Mouse (Mus musculus) c-Kit-positive CD71-negative TER-119-negative erythroid progenitor cells, embryonic 14.5 days (primary cell): ENCODE measurements around the gene Rnd2.
"Not testable (repeated sequence)": the region's sequence is repeated elsewhere in the genome, so short reads cannot be mapped to it uniquely, and the experiment has no call there.

Experiments used
- DNase-seq: peaks from one replicate; pipeline ENCODE4 v3.0.0-alpha.2; 2013; ENCODE audit warnings: low read depth

Rnd2 gene

DNA sequence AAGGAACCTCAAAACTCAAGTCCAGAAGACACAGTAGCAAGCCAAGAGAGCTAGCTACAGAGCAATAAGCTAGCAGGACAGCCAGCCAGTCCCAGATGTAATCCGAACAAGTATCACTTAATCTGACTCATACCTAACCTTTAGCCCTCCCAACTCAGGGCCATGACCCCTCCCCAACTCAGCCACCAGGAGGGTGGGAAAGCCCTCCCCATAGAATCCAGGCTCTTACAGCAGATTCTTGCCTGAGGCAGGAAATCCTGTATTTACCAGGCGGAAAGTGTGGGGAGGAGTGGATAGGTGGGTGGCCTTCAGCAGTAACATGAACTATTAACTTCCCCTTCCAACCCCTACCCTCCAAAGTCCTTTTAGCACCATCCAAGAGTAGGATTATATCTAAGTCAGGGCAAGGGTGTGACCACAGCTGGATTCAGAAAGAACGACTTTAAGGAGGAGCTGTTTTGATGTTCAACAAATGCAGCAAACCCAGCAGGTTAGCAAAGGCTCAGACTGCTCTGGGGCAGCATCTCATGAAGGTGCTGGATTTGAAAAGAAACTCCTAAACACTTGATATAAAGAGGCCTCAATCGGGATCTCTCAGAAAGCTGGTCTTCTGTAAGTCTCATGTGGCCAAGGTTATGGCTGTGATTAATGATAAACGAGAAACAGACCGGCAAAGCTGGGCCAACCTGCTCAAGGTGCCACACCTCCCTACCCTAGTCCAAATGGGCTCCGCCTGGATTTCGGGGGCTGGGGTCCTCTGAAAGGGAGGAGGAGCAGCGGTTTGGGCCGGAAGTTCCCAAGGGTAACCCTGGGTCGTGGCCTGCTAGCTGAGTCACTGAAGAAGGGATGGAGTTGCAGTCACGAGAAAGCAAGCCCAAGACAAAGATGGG, at the start of gene Rnd2:
TSS of gene Rnd2 (plus strand) at position 789 of the 890 bp plus-strand sequence.
- no peak for DNase-seq

DNA sequence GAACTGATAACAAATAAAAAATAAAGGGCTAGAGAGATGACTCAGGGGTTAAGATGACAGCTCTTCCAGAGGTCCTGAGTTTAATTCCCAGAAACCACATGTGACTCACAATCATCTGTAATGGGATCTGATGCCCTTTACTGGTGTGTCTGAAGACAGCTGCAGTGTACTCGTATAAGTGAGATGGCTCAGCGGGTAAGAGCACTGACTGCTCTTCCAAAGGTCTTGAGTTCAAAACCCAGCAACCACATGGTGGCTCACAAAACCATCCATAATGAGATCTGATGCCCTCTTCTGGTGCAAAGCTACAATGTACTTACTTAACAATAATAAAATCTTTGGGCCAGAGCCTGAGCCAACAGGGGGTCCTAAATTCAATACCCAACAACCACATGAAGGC, 49.5 kb upstream of the Rnd2 start:
- no peak for DNase-seq

DNA sequence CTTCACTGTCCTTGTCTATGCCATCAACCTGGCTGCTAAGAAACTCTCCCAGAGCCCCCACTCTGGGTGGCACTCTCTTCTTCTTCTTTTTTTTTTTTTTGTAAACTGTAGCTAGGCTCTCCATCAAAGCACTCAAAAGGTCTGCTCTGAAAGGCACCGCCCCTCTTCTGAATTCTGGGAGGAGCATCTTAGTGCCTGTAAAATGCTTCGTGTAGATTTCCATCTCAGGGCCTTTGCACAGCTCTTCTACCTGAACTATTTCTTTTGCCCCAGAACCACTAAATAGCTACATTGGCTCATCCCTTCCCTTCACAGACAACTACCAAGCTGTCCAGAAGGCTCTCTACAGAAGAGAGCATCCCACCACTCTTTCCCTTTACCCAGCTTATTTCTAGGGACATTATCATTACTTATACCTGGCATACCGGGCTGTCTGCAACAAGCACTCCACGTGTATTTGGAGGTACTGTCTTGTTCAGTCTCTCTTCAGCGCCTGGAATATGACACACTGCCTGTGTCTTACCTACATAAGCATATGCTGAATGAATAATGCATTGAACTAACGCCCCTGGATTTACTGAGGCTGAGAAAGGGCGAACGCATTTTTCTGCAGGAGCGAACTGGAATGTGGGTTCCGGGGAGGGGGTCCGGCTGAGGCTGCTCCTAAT, 48.2 kb upstream of the Rnd2 start:
- DNase-seq, result no peak

DNA sequence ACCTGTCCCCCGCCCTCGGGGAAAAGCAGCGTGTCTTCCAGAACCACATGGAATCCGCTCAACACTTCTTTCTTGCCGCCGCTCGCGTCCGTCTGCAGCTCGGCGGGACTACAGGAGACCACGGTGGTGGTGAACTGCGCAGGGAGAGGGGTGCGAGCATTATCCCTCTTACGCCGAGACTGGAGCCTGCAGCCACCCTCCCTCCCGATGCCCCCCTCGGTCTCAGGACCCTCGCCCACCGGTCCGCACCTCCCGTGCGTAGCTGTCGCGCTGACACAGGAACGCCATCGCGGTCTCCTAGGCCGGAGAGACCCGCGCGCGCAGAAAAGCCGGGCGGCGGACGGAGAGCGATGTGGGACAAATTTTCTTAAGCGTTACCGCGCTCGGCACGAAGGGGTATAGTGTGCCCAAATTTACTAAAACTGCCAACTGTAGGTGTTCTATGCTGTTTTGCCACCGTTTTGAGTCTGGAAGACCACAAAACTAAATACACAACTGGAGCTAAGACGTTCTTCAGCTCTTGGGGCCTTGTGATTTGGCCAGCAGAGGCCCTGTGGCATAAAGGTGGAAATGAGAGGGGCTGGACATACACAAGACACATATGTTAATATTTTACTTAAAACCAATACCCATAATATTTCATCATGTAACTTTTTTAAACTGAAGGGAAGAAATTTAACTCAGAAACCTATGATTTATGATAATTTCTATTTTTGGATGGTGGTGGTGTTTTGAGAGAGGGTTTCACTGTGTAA, 47.5 kb upstream of the Rnd2 start, which contains the start of gene Aarsd1:
TSS of gene Aarsd1 (minus strand) at position 515 of the 755 bp plus-strand sequence.
- peak; percentile 74 for DNase-seq

DNA sequence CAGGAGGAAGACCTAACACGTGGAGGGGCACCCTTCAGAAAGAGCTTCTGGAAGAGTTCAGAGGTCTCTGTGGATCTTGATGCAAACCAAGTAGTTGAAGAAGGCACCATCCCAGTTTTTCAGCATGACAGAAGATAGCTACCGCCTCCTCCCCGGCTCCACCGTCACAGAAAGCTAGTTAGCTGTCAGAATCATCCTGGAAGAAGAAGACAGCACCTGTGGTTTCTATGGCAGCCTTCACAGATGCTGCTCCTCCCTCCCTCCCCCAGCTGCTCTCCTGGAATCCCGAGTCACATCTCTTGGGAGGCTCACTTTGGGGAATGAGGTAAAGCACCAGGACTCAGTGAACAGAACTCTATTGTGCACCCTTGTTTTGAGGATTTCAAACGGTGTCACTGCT, 45.8 kb upstream of the Rnd2 start:
- no peak for DNase-seq

DNA sequence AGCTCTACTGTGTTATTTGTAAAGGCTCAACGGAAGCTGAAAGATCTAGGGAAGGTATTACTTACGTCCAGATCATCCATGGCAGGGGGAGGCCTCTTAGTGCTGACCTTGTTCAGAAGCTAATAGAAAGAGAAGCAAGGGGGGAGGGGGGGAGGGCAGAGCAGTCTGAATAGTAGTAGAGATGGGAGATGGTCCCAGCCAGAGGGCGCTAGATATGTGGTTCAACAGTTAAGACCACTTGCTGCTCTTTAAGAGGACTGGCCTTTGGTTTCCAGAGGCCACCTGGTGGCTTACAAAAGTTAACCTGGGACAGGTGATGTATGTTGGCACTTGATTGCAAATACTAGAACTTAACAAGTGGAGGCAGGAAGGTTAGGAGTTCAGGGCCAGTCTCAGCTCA, 45.2 kb upstream of the Rnd2 start:
- no peak for DNase-seq

DNA sequence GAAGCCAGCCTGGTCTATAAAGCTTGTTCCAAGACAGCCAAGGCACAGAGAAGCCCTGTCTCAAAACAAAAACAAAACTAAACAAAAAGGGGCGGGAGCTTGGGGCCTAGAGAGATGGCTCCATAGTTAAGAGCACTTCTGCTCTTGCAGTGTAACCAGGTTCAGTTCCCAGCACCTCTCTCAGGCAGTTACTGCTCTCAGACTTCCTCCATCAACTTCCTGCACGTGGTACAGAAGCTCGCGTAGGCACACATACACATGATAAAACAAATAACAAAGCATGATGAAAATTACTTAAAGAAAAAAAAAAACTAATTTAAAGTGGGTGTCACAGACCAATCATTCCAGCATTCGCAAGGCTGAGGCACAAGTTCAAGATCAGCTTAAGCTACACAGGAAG, 44.7 kb upstream of the Rnd2 start:
- no peak for DNase-seq

DNA sequence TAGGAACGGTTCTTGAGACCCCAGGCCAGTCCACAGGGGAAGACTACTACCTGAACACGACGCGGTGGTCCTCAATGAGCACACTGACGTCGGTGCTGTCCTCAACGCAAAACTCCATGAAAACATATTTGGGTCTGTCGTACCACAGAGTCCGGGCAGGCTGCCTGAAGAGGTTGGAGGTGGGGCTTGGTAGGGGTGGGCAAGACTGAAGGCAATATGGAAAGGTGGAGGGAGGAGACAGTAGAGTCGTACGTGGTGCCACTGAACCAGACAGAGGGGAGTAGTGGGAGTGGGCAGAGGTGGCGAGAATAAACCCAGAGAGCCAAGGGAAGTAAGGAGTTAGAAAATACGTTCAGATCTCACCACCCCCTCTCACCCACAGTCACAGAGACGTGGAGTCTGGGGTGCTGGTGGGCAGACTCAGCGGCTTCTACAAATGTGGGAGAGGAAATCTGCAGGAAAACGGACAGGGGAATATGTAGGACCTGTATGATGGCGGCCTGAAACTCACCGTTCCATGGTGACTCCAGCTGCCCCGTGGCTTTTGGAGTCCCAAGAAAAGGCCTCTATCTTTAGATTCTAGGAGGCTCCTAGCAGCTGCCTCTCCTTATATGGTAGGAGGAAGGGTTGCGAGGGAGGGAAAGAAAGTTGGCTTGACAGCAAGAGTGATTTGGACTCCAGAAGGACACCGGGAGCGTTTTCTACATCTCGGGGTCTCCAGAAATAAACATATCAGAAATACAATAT, 40.5 kb upstream of the Rnd2 start, which contains the start of gene Gm27029:
TSS of gene Gm27029 (minus strand) at position 692 of the 747 bp plus-strand sequence.
- DNase-seq, result no peak

DNA sequence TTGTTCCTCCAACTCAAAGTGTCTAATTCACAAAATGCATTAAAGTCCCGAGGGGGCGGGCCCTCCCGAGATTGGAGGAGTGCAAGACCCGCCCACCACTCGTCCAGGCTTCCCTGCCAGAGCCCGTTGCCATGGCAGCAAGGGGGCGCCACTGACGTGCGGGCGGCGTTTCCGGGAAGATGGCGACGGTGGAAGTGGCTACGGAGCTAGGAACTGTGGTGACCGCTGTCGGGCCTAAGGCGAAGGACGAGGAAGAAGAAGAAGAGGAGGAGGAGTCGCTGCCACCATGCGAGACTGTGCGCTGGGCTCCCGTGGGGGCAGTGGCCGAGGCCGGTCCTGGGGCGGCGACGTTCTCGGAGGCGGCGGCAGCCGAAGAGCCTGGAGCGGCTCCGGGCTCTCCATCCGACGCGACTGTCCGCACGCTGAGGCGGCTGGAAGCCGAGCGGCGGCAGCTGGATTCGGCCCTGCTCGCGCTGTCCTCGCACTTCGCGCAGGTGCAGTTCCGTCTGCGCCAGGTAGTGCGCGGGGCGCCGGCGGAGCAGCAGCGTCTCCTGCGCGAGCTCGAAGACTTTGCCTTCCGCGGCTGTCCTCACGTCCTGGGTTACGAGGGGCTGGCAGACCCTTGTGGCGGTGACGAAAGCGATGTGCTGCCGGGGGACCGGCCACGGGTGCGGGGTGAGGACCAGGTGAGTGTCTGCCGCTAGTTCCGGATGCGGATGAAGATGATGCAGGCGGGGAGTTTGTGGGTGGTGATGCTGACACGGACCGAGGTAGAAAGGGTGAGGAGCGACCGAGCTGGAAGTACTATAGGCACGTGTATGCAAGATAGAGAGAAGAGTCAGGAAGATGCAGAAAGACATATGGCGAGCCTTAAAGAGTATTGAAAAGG, 39.6 kb upstream of the Rnd2 start, which contains the start of the genes Rundc1 and Ptges3l:
TSS of gene Rundc1 (plus strand) at position 161 of the 889 bp plus-strand sequence.
TSS of gene Ptges3l (minus strand) at position 409 of the 889 bp plus-strand sequence.
- peak; percentile 99 for DNase-seq

DNA sequence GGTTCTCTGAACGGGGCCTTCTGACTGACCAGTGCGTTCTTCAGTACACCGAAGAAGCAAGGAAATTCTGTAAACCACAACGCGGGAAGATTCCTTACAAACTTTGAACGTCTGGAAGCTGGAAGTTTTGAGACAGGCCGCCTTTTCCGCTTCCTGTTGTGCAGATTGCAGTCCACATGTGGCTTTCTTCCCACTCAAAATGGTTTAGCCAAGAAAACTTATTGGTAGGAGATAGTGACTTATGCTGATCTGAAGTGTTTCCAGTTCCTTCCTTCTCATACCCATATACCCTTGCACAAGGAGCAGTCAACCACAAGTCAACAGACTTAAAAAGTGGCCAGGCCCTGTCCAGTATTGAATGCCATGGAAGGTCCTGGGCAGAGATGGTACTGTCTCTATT, 38.6 kb upstream of the Rnd2 start:
- no peak for DNase-seq

DNA sequence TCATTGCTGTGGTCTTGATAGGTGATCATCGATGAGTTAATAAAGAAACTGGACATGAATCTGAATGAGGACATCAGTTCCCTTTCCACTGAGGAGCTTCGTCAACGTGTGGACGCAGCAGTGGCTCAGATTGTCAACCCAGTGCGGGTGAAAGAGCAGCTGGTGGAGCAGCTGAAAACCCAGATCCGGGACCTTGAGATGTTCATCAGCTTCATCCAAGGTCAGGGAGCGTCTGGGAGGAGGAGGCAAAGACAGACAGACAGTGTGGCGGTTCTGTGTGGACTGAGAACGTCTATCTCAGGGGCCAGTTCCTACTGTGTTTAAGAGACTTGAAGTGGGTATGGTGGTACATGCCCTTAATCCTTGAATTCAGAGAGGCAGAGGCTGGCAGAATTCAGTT, 33.5 kb upstream of the Rnd2 start:
- DNase-seq, result no peak

DNA sequence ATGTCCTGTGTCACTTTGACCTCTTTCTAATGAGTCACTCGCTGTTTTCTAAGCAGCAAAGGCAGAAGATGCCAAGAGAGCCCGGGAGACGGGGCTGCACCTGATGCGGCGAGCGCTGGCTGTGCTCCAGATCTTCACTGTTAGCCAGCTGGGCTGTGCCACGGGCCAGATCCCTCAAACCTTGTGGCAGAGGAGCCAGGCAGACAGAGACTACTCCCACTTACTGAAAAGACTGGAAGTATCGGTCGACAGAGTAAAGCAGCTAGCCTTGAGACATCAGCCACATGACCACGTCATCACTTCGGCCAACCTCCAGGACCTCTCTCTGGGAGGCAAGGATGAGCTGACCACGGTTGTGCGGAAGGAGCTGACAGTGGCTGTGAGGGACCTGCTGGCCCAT, 31.4 kb upstream of the Rnd2 start:
- no peak for DNase-seq

DNA sequence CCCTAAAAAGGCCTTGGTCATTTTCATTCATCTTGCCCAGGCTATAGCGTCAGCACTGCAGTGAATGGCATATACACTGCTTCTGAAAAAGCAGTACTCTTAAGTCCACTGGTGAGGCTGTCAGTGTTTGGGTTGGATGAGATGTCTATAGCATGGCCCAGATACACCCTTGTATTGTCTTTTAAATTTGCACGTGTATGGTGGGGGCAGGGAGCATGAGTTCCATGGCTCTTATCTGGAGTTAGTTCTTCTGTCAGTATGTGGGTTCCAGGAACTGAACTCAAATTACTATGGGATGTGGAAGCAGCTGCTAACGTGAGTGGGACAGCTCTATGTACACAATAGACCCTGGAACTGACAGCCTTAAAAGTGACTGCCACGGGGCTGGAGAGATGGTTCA, 29.0 kb upstream of the Rnd2 start:
- no peak for DNase-seq

DNA sequence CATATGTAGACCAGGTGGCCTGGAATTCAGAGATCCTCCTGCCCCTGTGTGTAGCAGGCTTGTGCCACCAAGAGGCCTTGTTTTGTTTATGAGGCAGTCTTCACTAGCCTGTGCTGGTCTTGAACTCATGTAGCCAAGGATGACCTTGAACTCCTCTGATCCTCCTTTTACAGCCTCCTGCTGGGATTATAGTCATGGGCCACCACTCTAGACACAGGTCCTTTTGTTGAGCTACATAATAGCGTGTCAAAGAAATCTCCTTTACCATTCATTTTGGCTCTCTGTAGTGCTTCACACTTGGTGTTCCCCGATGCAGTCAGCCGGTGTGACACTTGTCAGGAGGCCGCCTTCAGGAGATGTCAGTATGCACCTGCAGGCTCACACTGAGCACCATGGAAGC, 27.9 kb upstream of the Rnd2 start:
- DNase-seq, result no peak

DNA sequence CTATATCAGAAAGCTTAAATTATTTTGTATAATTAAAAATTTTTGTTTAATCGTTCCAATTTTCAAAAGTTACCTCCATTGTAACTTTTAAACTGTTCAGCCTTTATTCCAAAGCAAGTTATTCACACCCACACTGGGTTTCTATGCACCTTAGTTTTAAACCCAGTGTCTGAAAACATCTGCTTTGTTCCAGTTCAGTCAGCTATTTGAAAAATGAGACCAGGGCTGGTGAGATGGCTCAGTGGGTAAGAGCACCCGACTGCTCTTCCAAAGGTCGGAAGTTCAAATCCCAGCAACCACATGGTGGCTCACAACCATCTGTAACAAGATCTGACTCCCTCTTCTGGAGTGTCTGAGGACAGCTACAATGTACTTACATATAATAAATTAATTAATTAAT, 26.8 kb upstream of the Rnd2 start:
- not testable (repeated sequence) for DNase-seq

DNA sequence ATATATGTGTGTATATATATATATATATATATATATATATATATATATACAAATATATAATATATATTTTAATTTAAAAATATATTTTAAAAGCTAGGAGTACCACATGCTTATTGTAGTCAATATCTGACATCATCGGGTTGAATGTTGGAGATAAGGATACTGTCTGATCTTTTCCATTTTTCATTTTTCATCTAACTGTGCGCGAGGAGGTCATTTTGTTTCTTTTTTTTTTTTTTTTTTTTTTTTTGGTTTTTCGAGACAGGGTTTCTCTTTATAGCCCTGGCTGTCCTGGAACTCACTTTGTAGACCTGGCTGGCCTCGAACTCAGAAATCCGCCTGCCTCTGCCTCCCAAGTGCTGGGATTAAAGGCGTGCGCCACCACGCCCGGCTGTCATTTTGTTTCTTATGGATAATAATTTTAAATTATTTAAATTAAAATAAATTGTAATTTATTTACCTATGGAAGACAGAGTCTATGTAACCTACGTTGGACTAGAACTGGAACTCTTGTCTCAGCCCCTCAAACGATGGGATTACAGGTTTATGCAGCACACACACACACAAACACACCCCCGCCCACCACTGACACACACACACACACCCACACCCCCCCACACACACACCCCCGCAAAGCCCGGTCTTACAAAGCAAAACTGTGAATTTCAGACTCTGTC, 23.2 kb upstream of the Rnd2 start:
- DNase-seq, result not testable (repeated sequence)

DNA sequence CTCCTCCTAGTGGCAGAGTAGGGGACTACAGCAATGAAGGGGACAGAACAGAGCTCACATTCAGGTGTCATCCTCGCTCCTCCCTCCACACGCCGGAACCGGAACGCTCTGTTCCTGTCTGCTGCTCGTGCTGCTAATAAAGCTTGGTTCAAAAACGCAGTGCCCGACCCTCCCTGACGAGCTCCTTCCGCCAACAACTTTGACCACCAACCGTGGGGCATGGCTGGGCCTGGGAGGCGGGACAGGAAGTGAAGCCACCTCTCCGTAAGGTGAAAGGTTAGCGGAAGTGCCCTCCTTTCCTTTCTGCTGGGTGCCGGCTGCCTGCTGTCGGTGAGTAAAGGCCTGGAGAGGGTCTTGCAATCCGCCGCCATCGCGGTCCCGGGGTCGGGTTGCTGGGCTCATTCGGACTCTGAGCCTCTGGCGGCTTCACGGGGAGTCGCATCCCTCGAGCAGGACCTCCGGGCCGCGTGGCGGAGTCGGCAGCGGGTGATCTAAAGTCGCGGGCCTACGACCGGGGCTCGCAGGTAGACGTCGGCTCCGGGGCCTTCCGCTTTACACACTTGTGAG, 22.6 kb upstream of the Rnd2 start, which contains the start of gene Rpl27:
TSS of gene Rpl27 (plus strand) at position 172 of the 567 bp plus-strand sequence.
- DNase-seq, result peak; percentile 100

DNA sequence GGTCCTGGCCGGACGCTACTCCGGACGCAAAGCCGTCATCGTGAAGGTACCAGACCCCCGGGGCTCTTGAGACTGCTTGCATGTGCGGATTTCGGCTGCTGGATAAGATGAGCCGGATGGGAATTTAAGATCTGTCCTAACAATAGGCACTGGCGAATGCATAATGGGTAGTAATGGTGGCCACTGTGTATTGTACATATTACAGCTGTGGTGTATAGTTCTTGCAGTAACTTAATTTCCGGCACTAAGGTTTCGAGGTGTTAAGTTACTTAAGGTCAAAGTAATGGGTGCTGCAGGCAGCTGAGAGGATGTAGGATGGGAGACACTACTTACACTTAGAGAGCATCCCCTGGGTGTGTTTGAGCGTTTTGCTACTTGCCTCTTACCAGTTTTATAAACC, 22.0 kb upstream of the Rnd2 start:
- no peak for DNase-seq

DNA sequence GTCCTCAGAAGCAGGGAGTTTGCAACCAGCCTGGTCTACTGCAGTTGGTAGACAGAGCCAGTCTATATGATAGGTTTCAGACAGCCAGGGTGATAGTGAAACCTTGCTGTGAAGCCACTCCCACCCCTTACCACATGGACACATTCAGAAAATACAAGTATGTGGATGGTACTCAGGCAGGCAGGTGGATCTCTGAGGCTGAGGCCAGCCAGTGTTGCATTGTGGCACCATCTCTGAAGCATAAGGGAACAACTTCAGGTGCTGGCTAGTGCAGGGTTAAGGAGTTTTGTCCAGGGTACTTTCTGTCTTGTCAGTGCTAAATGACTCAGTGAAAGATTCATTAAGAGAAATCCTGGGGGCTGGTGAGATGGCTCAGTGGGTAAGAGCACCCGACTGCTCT, 18.5 kb upstream of the Rnd2 start:
- no peak for DNase-seq

DNA sequence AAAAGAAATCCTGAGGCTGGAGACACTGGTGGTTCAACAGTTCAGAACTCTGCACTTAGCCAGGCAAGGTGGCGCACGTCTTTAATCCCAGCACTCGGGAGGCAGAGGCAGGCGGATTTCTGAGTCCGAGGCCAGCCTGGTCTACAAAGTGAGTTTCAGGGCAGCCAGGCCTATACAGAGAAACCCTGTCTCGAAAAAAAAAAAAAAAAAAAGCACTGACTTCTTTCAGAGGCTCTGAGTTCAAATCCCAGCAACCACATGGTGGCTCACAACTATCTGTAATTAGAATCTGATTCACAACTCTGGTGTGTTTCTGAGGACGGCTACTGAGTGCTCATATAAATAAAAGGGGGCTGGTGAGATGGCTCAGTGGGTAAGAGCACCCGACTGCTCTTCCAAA, 17.9 kb upstream of the Rnd2 start:
- not testable (repeated sequence) for DNase-seq
